Mouse (Mus musculus) spleen, adult 2 months (tissue): ENCODE measurements around the gene Cd248.

Experiments
- CTCF ChIP-seq: fragments of 200-500 bp; IDR thresholded peaks from 2 replicates; pipeline ENCODE4 v1.5.1; 2011; ENCODE audit warnings: mild to moderate bottlenecking, inconsistent platforms; ENCODE audit not compliant: insufficient read depth, insufficient read length, insufficient replicate concordance; ENCODE audit errors: extremely low read depth
- POLR2A ChIP-seq: fragments of 200-500 bp; IDR thresholded peaks from 2 replicates; pipeline ENCODE4 v1.6.1; 2011; ENCODE audit warnings: low read depth, low read length, inconsistent platforms

DNA sequence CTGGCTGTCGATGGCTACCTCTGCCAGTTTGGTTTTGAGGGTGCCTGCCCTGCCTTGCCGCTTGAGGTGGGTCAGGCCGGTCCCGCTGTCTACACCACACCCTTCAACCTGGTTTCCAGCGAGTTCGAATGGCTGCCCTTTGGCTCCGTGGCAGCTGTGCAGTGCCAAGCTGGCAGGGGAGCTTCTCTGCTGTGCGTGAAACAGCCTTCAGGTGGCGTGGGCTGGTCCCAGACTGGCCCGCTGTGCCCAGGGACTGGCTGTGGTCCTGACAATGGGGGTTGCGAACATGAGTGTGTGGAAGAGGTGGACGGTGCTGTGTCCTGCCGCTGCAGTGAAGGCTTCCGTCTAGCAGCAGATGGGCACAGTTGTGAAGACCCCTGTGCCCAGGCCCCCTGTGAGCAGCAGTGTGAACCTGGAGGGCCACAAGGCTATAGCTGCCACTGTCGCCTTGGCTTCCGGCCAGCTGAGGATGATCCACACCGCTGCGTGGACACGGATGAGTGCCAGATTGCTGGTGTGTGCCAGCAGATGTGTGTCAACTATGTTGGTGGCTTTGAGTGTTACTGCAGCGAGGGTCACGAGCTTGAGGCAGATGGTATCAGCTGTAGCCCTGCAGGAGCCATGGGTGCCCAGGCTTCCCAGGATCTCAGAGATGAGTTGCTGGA is 824 bp downstream of the Cd248 start:
- TF ChIP-seq POLR2A: no peak
- TF ChIP-seq CTCF: no peak
